Mouse (Mus musculus) lung, embryonic 16.5 days (tissue): ENCODE data around the gene Slc25a26. TPM values are rescaled to one million over a fixed set of nuclear protein-coding genes. Genes with fewer than 3 reads are reported as not detected.

Experiments used
- ATAC-seq: fragments of 200-750 bp; cut with Nextera tagmentation; 2 replicates; pipeline ENCODE4 v1.8.0; 2017; ENCODE audit warnings: low read depth, mild to moderate bottlenecking, moderate library complexity
- H3K27ac ChIP-seq: fragments of 300-500 bp; sonication (generic); 2 replicates; pipeline ENCODE4 v1.5.1; 2014; ENCODE audit warnings: mild to moderate bottlenecking, control low read depth, low read length
- H3K27me3 ChIP-seq: fragments of 300-500 bp; sonication (generic); 2 replicates; pipeline ENCODE4 v1.6.1; 2014; ENCODE audit warnings: low read depth, low read length, mixed read lengths; ENCODE audit not compliant: control insufficient read depth, insufficient read depth
- H3K36me3 ChIP-seq: fragments of 300-500 bp; sonication (generic); 2 replicates; pipeline ENCODE4 v1.6.1; 2014; ENCODE audit warnings: low read length; ENCODE audit not compliant: control insufficient read depth, insufficient read depth
- H3K4me1 ChIP-seq: fragments of 300-500 bp; sonication (generic); replicated peaks from 2 replicates; pipeline ENCODE4 v1.6.1; 2014; ENCODE audit warnings: low read length, mixed read lengths; ENCODE audit not compliant: control insufficient read depth, insufficient read depth
- H3K4me2 ChIP-seq: fragments of 300-500 bp; sonication (generic); 2 replicates; pipeline ENCODE4 v1.6.1; 2014; ENCODE audit warnings: low read depth, low read length, control low read depth
- H3K4me3 ChIP-seq: fragments of 300-500 bp; sonication (generic); 2 replicates; pipeline ENCODE4 v1.5.1; 2014; ENCODE audit warnings: mild to moderate bottlenecking, low read length, control low read depth
- H3K9ac ChIP-seq: fragments of 300-500 bp; sonication (generic); 2 replicates; pipeline ENCODE4 v1.6.1; 2014; ENCODE audit warnings: low read length, control low read depth
- H3K9me3 ChIP-seq: fragments of 300-500 bp; sonication (generic); 2 replicates; pipeline ENCODE4 v1.6.1; 2016; ENCODE audit warnings: low read length; ENCODE audit not compliant: control insufficient read depth
- WGBS: fragments of 180-500 bp; shearing (Covaris S2); extraction: QIAGEN DNeasy Blood & Tissue Kit; methylation state at CpG from one replicate; pipeline ENCODE4 v1.1.7; 2014; 5-methylcytosine and 5-hydroxymethylcytosine counted together
- polyA plus RNA-seq: library from polyadenylated mRNA; unstranded; fragments of >200 nt; fragmentation: Nextera tagmentation; extraction: Ambion mirVana; gene quantifications from 2 replicates; pipeline ENCODE4 v1.2.1, GENCODE M21; 2015

Slc25a26 gene
- polyA plus RNA-seq: 7.7 and 8.3 TPM in 2 replicates

DNA sequence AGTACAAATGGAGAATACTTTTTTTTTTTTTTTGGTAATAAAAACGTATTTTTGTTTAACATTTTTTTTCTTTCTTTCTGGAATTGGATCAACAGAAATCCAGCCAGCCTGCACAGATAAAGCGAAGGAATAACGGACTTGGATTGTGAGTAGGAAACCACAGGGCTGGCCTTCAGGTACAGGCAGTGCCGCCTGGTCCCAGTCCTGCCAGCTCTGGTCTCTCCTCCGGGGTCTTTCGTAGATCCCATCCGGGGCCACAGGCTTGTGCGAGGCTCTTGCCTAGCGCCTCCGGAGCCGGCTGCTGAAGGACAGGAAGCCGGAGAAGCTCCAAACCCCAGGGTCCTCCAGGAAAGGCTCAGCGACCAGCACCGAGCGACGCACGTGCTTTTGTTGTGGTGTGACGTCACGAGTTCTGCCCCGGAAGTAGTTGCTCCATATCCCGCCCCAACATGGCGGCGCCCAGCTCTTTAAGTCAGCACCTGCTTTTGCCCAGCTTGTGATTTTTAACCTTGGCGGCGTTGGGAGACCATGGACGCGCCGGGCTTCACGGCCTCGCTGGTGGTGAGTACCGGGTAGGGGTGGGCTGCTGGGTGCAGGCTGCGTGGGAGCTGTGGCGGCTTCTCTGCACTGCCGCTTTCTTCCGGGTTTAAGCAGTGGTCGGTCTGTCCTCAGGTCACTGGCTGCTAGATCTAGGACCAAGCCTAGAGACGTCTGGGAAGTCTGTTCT is at the start of gene Slc25a26:
Gene Slc25a26, plus strand, starts transcription at position 435 of the 727 bp plus-strand sequence.
- Histone ChIP-seq H3K27me3 (no peaks in the 10 kb centered on the region), H3K4me2 (peak within 1 kb of the TSS; percentile 74), H3K27ac (peak within 1 kb of the TSS; percentile 45), H3K36me3 (no peaks in the 10 kb centered on the region), H3K9me3 (no peaks in the 10 kb centered on the region), H3K9ac (peak within 1 kb of the TSS; percentile 75), H3K4me3 (peak within 1 kb of the TSS; percentile 90), H3K4me1 (peaks cover 4% of the 10 kb centered on the region; the same call in 1 of the 2 replicates)
- ATAC-seq: peak; percentile 99
- WGBS: 0% methylated on average over 37 of the region's 37 CpGs

DNA sequence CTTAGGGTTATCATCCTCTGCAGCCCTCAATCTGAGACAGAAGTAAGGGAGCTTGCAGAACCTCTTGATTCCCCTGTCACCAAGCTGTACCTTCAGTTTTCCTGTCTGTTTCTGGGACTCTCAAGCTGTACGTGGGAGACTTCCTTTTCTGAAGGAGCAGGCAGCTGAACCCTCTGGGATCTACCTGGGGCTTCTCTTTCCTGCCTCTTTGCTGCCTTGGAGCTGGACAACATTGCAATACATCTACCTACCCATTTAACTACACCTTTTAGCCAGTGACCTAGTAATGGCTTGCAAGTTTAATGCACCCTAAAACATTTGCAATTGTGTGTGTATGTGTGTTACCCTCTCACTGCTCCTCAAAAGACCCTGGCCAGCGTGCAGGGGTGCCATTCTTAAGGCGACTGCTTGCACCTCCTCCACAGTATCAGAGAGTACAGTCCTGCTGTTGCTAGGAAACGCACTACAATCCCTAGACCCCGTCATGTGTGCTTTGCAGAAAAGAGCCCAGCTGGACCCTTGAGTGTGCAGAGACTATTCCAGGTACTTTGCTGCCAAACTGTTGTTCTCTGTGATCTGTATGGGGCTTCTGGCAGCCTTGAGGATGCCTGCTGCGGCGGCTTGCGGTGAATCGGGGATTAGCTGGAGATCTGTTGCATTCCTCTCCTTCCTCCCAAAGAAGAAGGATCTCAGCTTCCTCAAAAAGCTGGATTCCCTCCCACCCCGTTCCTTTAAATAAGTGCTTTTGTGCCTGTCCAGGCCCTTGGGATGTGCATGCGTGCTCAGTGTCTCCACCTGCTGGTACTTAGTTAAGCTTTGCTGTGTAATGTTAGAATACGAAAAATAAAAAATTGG is 35.9 kb upstream of the Slc25a26 start:
- H3K27me3 ChIP-seq: no peaks in the 10 kb centered on the region
- H3K27ac ChIP-seq: no peak overlapping the region
- peaks cover 6% of the 10 kb centered on the region for H3K4me1 ChIP-seq
- peak overlapping the region; percentile 11; the same call in 1 of the 2 replicates for H3K9ac ChIP-seq
- H3K4me3 ChIP-seq: peak overlapping the region; percentile 27
- peak overlapping the region; percentile 50 for H3K4me2 ChIP-seq
- H3K36me3 ChIP-seq: no peaks in the 10 kb centered on the region
- no peaks in the 10 kb centered on the region for H3K9me3 ChIP-seq
- 15% methylated on average over 12 of the region's 12 CpGs for WGBS
- ATAC-seq: peak; percentile 79

- H3K36me3 ChIP-seq: no peaks in the 10 kb centered on the region
- 11% methylated on average over 5 of the region's 5 CpGs for WGBS
- no peak overlapping the region for H3K4me3 ChIP-seq
- H3K4me2 ChIP-seq: no peak overlapping the region
- H3K4me1 ChIP-seq: peaks cover 6% of the 10 kb centered on the region
- H3K27ac ChIP-seq: no peak overlapping the region
- H3K27me3 ChIP-seq: no peaks in the 10 kb centered on the region
- no peak overlapping the region for H3K9ac ChIP-seq
- no peak for ATAC-seq
- H3K9me3 ChIP-seq: no peaks in the 10 kb centered on the region
Observed at GRCm38 (mm10) chr6:94466508-94467205, 33.5 kb upstream of the Slc25a26 start.

GRCm38 (mm10) chr6:94492739-94493138 is 7.4 kb upstream of the Slc25a26 start:
- ATAC-seq: no peak
- 46% methylated on average over 2 of the region's 2 CpGs for WGBS
- Histone ChIP-seq H3K27me3 (no peaks in the 10 kb centered on the region), H3K9me3 (no peaks in the 10 kb centered on the region), H3K36me3 (no peaks in the 10 kb centered on the region), H3K4me2 (no peak overlapping the region), H3K4me1 (no peaks in the 10 kb centered on the region), H3K9ac (no peak overlapping the region), H3K4me3 (no peak overlapping the region), H3K27ac (no peak overlapping the region)

DNA sequence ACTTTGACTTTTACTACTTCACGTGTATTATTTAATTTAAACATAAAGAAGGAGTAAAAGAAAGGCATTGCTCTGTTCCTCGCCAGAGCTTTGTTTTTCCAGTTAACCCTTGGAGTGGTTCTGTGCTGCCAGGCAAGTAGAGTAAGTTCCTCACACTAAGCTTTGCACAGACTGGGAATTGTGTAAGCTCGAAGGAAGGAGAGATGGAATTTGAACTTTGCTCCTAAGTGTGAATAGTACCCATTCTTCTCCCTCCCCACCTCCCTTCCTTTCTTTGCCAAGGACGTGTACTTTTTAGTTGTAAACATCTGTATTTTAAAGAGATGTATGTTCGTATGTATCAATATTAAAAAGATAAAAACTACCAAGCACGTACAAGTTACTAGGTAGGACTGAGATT is 3.8 kb downstream of the Slc25a26 start:
- Histone ChIP-seq H3K36me3 (no peaks in the 10 kb centered on the region), H3K9ac (no peak overlapping the region), H3K9me3 (no peaks in the 10 kb centered on the region), H3K27me3 (no peaks in the 10 kb centered on the region), H3K4me3 (no peak overlapping the region), H3K4me2 (no peak overlapping the region), H3K27ac (no peak overlapping the region), H3K4me1 (peaks cover 4% of the 10 kb centered on the region; the same call in 1 of the 2 replicates)
- no peak for ATAC-seq
- 45% methylated on average over 6 of the region's 6 CpGs for WGBS

DNA sequence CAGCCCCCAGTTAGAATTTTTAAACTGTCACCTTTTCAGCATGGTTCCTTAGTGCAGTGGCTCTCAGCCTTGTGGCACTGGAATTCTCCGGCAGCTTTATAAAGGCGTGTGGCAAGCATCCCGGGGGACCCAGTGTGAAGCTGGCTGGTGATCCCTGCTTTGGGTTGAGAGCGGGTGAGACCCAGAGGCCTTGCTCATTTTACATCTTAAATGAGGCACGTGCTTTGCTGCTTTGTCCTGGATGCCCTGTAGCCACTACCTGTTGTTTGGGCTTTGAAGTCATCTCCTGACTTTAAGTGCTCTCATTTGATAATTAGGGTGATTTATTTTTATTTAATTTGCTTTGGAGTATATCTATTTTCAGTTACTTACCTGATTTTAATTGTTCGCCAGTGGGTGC is 7.8 kb downstream of the Slc25a26 start:
- no peak overlapping the region for H3K4me2 ChIP-seq
- H3K27me3 ChIP-seq: no peaks in the 10 kb centered on the region
- no peak for ATAC-seq
- no peaks in the 10 kb centered on the region for H3K36me3 ChIP-seq
- H3K9ac ChIP-seq: no peak overlapping the region
- no peak overlapping the region for H3K4me3 ChIP-seq
- WGBS: 83% methylated on average over 6 of the region's 6 CpGs
- no peak overlapping the region for H3K27ac ChIP-seq
- H3K9me3 ChIP-seq: no peaks in the 10 kb centered on the region
- H3K4me1 ChIP-seq: no peaks in the 10 kb centered on the region

DNA sequence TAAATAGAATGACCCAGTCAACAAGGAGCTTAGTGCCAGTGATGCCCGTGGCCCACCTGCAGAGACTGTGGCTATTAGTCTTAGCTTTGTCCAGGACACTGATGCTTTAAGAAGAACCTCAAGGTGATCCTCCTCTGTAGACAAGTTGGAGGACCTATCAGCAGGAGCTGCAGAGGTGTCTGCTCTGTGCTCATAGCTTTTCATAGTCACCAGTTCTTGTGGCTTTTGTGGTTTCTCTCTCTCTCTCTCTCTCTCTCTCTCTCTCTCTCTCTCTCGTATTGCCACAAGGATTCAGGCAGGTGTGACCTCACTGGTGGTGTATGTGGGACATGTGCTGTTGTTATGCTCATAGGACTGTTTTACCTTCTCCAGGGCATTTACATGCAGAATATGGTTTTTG is 8.7 kb downstream of the Slc25a26 start:
- Histone ChIP-seq H3K4me3 (no peak overlapping the region), H3K27ac (no peak overlapping the region), H3K36me3 (no peaks in the 10 kb centered on the region), H3K9ac (no peak overlapping the region), H3K4me2 (no peak overlapping the region), H3K4me1 (no peaks in the 10 kb centered on the region), H3K9me3 (no peaks in the 10 kb centered on the region), H3K27me3 (no peaks in the 10 kb centered on the region)
- 68% methylated on average over 2 of the region's 2 CpGs for WGBS
- ATAC-seq: no peak

DNA sequence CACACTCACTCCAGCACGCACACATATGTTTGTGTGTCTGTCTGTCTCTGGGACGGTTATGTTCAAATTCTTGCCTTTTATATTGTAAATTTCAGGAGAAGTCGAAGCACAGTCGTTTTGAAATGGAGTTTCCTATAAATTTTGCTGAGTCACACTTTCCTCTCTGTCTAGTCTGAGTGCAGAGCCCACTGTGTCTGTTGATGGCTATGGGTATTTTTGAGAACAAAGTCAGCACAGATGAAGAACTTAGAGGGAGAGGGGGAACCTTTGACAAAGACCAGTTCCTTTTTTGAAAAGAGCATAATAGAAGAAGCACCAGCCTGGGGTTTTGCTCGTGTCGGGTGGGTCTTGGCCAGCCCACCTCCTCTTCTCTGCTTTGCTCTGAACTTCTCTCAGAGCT is 9.1 kb downstream of the Slc25a26 start:
- Histone ChIP-seq H3K9ac (no peak overlapping the region), H3K27me3 (no peaks in the 10 kb centered on the region), H3K4me3 (no peak overlapping the region), H3K27ac (no peak overlapping the region), H3K4me1 (no peaks in the 10 kb centered on the region), H3K36me3 (no peaks in the 10 kb centered on the region), H3K9me3 (no peaks in the 10 kb centered on the region), H3K4me2 (no peak overlapping the region)
- 75% methylated on average over 6 of the region's 6 CpGs for WGBS
- ATAC-seq: no peak

DNA sequence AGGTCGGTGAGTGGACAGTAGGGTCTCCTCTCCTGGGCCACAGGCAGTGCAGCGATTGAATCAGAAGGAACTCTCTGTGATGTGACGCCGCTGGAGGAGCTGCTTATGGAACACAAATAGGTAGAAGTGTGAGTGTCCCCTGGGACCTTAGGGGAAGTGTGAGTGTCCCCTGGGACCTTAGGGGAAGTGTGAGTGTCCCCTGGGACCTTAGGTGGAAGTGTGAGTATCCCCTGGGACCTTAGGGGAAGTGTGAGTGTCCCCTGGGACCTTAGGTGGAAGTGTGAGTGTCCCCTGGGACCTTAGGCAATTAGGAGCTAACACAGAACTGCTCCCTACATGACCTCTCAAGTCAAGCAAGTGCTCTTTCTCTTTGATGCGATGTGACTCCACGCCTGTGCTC is 18.0 kb downstream of the Slc25a26 start:
- Histone ChIP-seq H3K4me3 (no peak overlapping the region), H3K27me3 (no peaks in the 10 kb centered on the region), H3K4me2 (no peak overlapping the region), H3K9ac (no peak overlapping the region), H3K36me3 (no peaks in the 10 kb centered on the region), H3K4me1 (no peaks in the 10 kb centered on the region), H3K27ac (no peak overlapping the region), H3K9me3 (no peaks in the 10 kb centered on the region)
- 81% methylated on average over 6 of the region's 6 CpGs for whole genome bisulfite sequencing
- ATAC-seq: no peak
